In genomic region chr17:34593752-34594525, GRCm38 (mm10) we compare ENCODE assay signal across 8 mouse cellular contexts. TPM values are rescaled to one million over a fixed set of nuclear protein-coding genes. Genes with fewer than 3 reads are reported as not detected.
DNase-seq lines count a peak whose midpoint lies in the region; ATAC-seq lines count a peak whose summit lies in the region.

No protein-coding gene starts in this region.

- peak overlapping the region; percentile 74 for H3K4me3 ChIP-seq in erythroblast, embryonic 14.5 days (replicated peaks)
- H3K4me3 ChIP-seq in heart, embryonic 16.5 days (ENCODE audit: low read length) = peak overlapping the region; percentile 87
- peak overlapping the region; percentile 92 for H3K4me3 ChIP-seq in liver, embryonic 12.5 days
- H3K4me3 ChIP-seq in stomach, embryonic 14.5 days (ENCODE audit: low read depth, low read length) = peak overlapping the region; percentile 87

- peak overlapping the region; percentile 100 for H3K4me2 ChIP-seq in heart, embryonic 16.5 days (ENCODE audit: low read depth, low read length)
- H3K4me2 ChIP-seq in liver, embryonic 12.5 days = peak overlapping the region; percentile 99
- peak overlapping the region; percentile 88 for H3K4me2 ChIP-seq in stomach, embryonic 14.5 days (replicated peaks; ENCODE audit: low read depth, low read length)

- H3K9ac ChIP-seq in heart, embryonic 16.5 days (ENCODE audit: low read length) = peak overlapping the region; percentile 98
- peak overlapping the region; percentile 97 for H3K9ac ChIP-seq in liver, embryonic 12.5 days
- H3K9ac ChIP-seq in stomach, embryonic 14.5 days (replicated peaks; ENCODE audit: low read depth, low read length) = peak overlapping the region; percentile 95

- 56% methylated on average over 33 of the region's 34 CpGs for WGBS in heart, embryonic 16.5 days
- WGBS in liver, embryonic 12.5 days (ENCODE audit: insufficient replicate concordance) = 71% methylated on average over 34 of the region's 34 CpGs
- 40% methylated on average over 33 of the region's 34 CpGs for WGBS in stomach, embryonic 14.5 days

- DNase-seq in R1 (ENCODE audit: low read depth, low spot score) = peak; percentile 38
- DNase-seq in layer of hippocampus, adult 8-10 months (ENCODE audit: low spot score in 2 of 2) = no peak
- DNase-seq in layer of hippocampus, postnatal 14 days (ENCODE audit: low spot score in 2 of 2) = no peak

- H3K27me3 ChIP-seq in erythroblast, embryonic 14.5 days (ENCODE audit: control insufficient read depth) = peaks cover 15% of the 10 kb centered on the region
- H3K27me3 ChIP-seq in heart, embryonic 16.5 days (ENCODE audit: control insufficient read depth, insufficient read depth, low read length) = no peaks in the 10 kb centered on the region
- H3K27me3 ChIP-seq in liver, embryonic 12.5 days (replicated peaks) = no peaks in the 10 kb centered on the region
- no peaks in the 10 kb centered on the region for H3K27me3 ChIP-seq in stomach, embryonic 14.5 days (ENCODE audit: control insufficient read depth, insufficient read depth, low read length)

- H3K9me3 ChIP-seq in erythroblast, embryonic 14.5 days (ENCODE audit: control insufficient read depth, low read length) = no peaks in the 10 kb centered on the region
- no peaks in the 10 kb centered on the region for H3K9me3 ChIP-seq in heart, embryonic 16.5 days (replicated peaks; ENCODE audit: control insufficient read depth, low read length)
- no peaks in the 10 kb centered on the region for H3K9me3 ChIP-seq in liver, embryonic 12.5 days (replicated peaks)
- H3K9me3 ChIP-seq in stomach, embryonic 14.5 days (ENCODE audit: control insufficient read depth, low read depth, low read length) = no peaks in the 10 kb centered on the region

- H3K27ac ChIP-seq in heart, embryonic 16.5 days (ENCODE audit: low read length) = 0 out of 2 replicates have a peak overlapping the region, but pooled peaks have one; percentile 88
- peak overlapping the region; percentile 89 for H3K27ac ChIP-seq in liver, embryonic 12.5 days
- peak overlapping the region; percentile 99; the same call in 1 of the 2 replicates for H3K27ac ChIP-seq in stomach, embryonic 14.5 days (ENCODE audit: low read length)

- peaks cover 22% of the 10 kb centered on the region for H3K36me3 ChIP-seq in erythroblast, embryonic 14.5 days (ENCODE audit: control insufficient read depth)
- peaks cover 13% of the 10 kb centered on the region for H3K36me3 ChIP-seq in heart, embryonic 16.5 days (ENCODE audit: control insufficient read depth, insufficient read depth)
- H3K36me3 ChIP-seq in liver, embryonic 12.5 days = peaks cover 28% of the 10 kb centered on the region
- H3K36me3 ChIP-seq in stomach, embryonic 14.5 days (ENCODE audit: control insufficient read depth, insufficient read depth, low read length) = peaks cover 17% of the 10 kb centered on the region

- no peak for ATAC-seq in erythroblast, adult 5-6 weeks (replicated peaks; ENCODE audit: low FRiP score, poor library complexity, severe bottlenecking)
- ATAC-seq in heart, embryonic 16.5 days (replicated peaks; ENCODE audit: extremely low read depth, insufficient read depth, low FRiP score) = no peak
- ATAC-seq in liver, embryonic 12.5 days = no peak
- ATAC-seq in stomach, embryonic 14.5 days (ENCODE audit: insufficient number of reproducible peaks, insufficient read depth, low FRiP score, low read depth) = no peak; the same call in 1 of the 2 replicates

- H3K4me1 ChIP-seq in erythroblast, embryonic 14.5 days (ENCODE audit: control insufficient read depth) = peaks cover 70% of the 10 kb centered on the region
- peaks cover 46% of the 10 kb centered on the region for H3K4me1 ChIP-seq in heart, embryonic 16.5 days (ENCODE audit: control insufficient read depth, insufficient read depth, low read length)
- peaks cover 91% of the 10 kb centered on the region for H3K4me1 ChIP-seq in liver, embryonic 12.5 days
- H3K4me1 ChIP-seq in stomach, embryonic 14.5 days (ENCODE audit: control insufficient read depth, insufficient read depth, low read length) = peaks cover 54% of the 10 kb centered on the region

RNA-seq across cellular contexts. Expression of gene Pbx2, which starts 2.9 kb away (rescaled TPM):
- 11.4 and 11.5 TPM in 2 replicates for polyA plus RNA-seq in erythroblast, embryonic 14.5 days (2012)
- total RNA-seq in erythroblast, adult 5-6 weeks (2015; ENCODE audit: low replicate concordance) = 8.4 and 10.4 TPM in 2 replicates
- total RNA-seq in erythroblast, adult 5-6 weeks (2017; ENCODE audit: low replicate concordance) = 5.5 and 5.9 TPM in 2 replicates
- polyA plus RNA-seq in heart, embryonic 16.5 days (2015; fragmentation: Nextera tagmentation; extraction: Ambion mirVana) = 4.8 and 5.4 TPM in 2 replicates
- polyA plus RNA-seq in liver, embryonic 12.5 days (2016; fragmentation: Nextera tagmentation; extraction: Ambion mirVana) = 6.9 and 8.3 TPM in 2 replicates
- polyA plus RNA-seq in stomach, embryonic 14.5 days (2014; fragmentation: Nextera tagmentation; extraction: Ambion mirVana) = 13.1 and 15.5 TPM in 2 replicates
- 10 to 100 TPM; 54.3 to 76.6 (median 66.8) TPM for total RNA-seq in layer of hippocampus, adult 8-10 months (2022)
- 10 to 100 TPM; 43.5 to 52.7 TPM for total RNA-seq in layer of hippocampus, postnatal 14 days (2021)

RNA-seq across cellular contexts. Expression of gene Ager, which starts 3.7 kb away (rescaled TPM):
- 0.33 and 0.46 TPM in 2 replicates for polyA plus RNA-seq in erythroblast, embryonic 14.5 days (2012)
- 0.84 TPM in 1 of 2 replicates, not detected in the other for total RNA-seq in erythroblast, adult 5-6 weeks (2015; ENCODE audit: low replicate concordance)
- 0.26 and 1.7 TPM in 2 replicates for total RNA-seq in erythroblast, adult 5-6 weeks (2017; ENCODE audit: low replicate concordance)
- 4.7 and 34.7 TPM in 2 replicates for polyA plus RNA-seq in heart, embryonic 16.5 days (2015; fragmentation: Nextera tagmentation; extraction: Ambion mirVana)
- polyA plus RNA-seq in liver, embryonic 12.5 days (2016; fragmentation: Nextera tagmentation; extraction: Ambion mirVana) = 1.3 and 1.5 TPM in 2 replicates
- 3.7 and 3.8 TPM in 2 replicates for polyA plus RNA-seq in stomach, embryonic 14.5 days (2014; fragmentation: Nextera tagmentation; extraction: Ambion mirVana)
- total RNA-seq in layer of hippocampus, adult 8-10 months (2022) = 1 to 10 TPM in 1 of 4 experiments, under 1 TPM in 3; 0.51 to 1.5 (median 0.88) TPM
- total RNA-seq in layer of hippocampus, postnatal 14 days (2021) = 1 to 10 TPM; 1.2 to 1.5 TPM

RNA-seq across cellular contexts. Expression of gene Gpsm3, which starts 4.3 kb away (rescaled TPM):
- polyA plus RNA-seq in erythroblast, embryonic 14.5 days (2012) = 1.2 and 1.3 TPM in 2 replicates
- 69.6 and 82.3 TPM in 2 replicates for total RNA-seq in erythroblast, adult 5-6 weeks (2015; ENCODE audit: low replicate concordance)
- 11.6 and 21.3 TPM in 2 replicates for total RNA-seq in erythroblast, adult 5-6 weeks (2017; ENCODE audit: low replicate concordance)
- polyA plus RNA-seq in heart, embryonic 16.5 days (2015; fragmentation: Nextera tagmentation; extraction: Ambion mirVana) = 11.3 and 18.5 TPM in 2 replicates
- 10.7 and 11.0 TPM in 2 replicates for polyA plus RNA-seq in liver, embryonic 12.5 days (2016; fragmentation: Nextera tagmentation; extraction: Ambion mirVana)
- 6.1 and 8.0 TPM in 2 replicates for polyA plus RNA-seq in stomach, embryonic 14.5 days (2014; fragmentation: Nextera tagmentation; extraction: Ambion mirVana)
- total RNA-seq in layer of hippocampus, adult 8-10 months (2022) = 1 to 10 TPM in 3 of 4 experiments, under 1 TPM in 1; 0.61 to 9.8 (median 5.5) TPM
- total RNA-seq in layer of hippocampus, postnatal 14 days (2021) = 1 to 10 TPM; 3.1 to 3.5 TPM

RNA-seq across cellular contexts. Expression of gene Rnf5, which starts 9.6 kb away (rescaled TPM):
- 16.2 and 16.8 TPM in 2 replicates for polyA plus RNA-seq in erythroblast, embryonic 14.5 days (2012)
- total RNA-seq in erythroblast, adult 5-6 weeks (2015; ENCODE audit: low replicate concordance) = 22.2 and 30.2 TPM in 2 replicates
- total RNA-seq in erythroblast, adult 5-6 weeks (2017; ENCODE audit: low replicate concordance) = 4.1 and 6.1 TPM in 2 replicates
- polyA plus RNA-seq in heart, embryonic 16.5 days (2015; fragmentation: Nextera tagmentation; extraction: Ambion mirVana) = 113 and 114 TPM in 2 replicates
- polyA plus RNA-seq in liver, embryonic 12.5 days (2016; fragmentation: Nextera tagmentation; extraction: Ambion mirVana) = 94.8 and 101 TPM in 2 replicates
- polyA plus RNA-seq in stomach, embryonic 14.5 days (2014; fragmentation: Nextera tagmentation; extraction: Ambion mirVana) = 104 and 105 TPM in 2 replicates
- 10 to 100 TPM; 74.7 to 84.0 (median 76.3) TPM for total RNA-seq in layer of hippocampus, adult 8-10 months (2022)
- total RNA-seq in layer of hippocampus, postnatal 14 days (2021) = 10 to 100 TPM; 85.7 to 92.9 TPM

RNA-seq across cellular contexts. Expression of gene Agpat1, which starts 10.1 kb away (rescaled TPM):
- 16.1 and 18.7 TPM in 2 replicates for polyA plus RNA-seq in erythroblast, embryonic 14.5 days (2012)
- 9.6 and 16.5 TPM in 2 replicates for total RNA-seq in erythroblast, adult 5-6 weeks (2015; ENCODE audit: low replicate concordance)
- 8.2 and 12.4 TPM in 2 replicates for total RNA-seq in erythroblast, adult 5-6 weeks (2017; ENCODE audit: low replicate concordance)
- polyA plus RNA-seq in heart, embryonic 16.5 days (2015; fragmentation: Nextera tagmentation; extraction: Ambion mirVana) = 47.9 and 53.5 TPM in 2 replicates
- 31.2 and 31.7 TPM in 2 replicates for polyA plus RNA-seq in liver, embryonic 12.5 days (2016; fragmentation: Nextera tagmentation; extraction: Ambion mirVana)
- polyA plus RNA-seq in stomach, embryonic 14.5 days (2014; fragmentation: Nextera tagmentation; extraction: Ambion mirVana) = 53.1 and 53.9 TPM in 2 replicates
- 100 to 1,000 TPM; 138 to 163 (median 151) TPM for total RNA-seq in layer of hippocampus, adult 8-10 months (2022)
- total RNA-seq in layer of hippocampus, postnatal 14 days (2021) = 100 to 1,000 TPM; 156 to 167 TPM
